Mouse (Mus musculus) heart, postnatal 14 days (tissue): ENCODE measurements around the gene Olfr995. TPM values are rescaled to one million over a fixed set of nuclear protein-coding genes. Genes with fewer than 3 reads are reported as not detected.
A peak's percentile ranks its signal among the peaks of the same experiment; 100 is the strongest.

ENCODE experiments used
- DNase-seq, 2 experiments: peaks; one replicate each; pipeline ENCODE4 v3.0.0; 2021 to 2022
- intact Hi-C: fragments of 180-260 bp; cut with DNase I; formaldehyde crosslinking; loops from one replicate; pipeline ENCODE4 v1.15.1; 2025
- long read RNA-seq, 2 experiments: library from polyadenylated mRNA; stranded (forward); transcript quantifications; one replicate each; pipeline ENCODE4 v2.0.0; 2021
- total RNA-seq, 2 experiments: library from RNA; stranded (reverse); gene quantifications; 2 replicates each; pipeline ENCODE4 v1.2.3; 2021

Olfr995 gene
- total RNA-seq, result not detected
- long read RNA-seq, experiment 1, result 0 reads
- long read RNA-seq, experiment 2, result 0 reads

GRCm38 (mm10) chr2:85443539-85443938 is at the start of gene Olfr995:
Gene Olfr995 (minus strand): TSS chr2:85443639.
- intact Hi-C loops, result no loop called here
- no peak for DNase-seq

GRCm38 (mm10) chr2:85490396-85490795 is 47.0 kb upstream of the Olfr995 start:
- intact Hi-C loops, result no loop called here
- no peak for DNase-seq

GRCm38 (mm10) chr2:85466801-85467325 is 23.4 kb upstream of the Olfr995 start:
- intact Hi-C loops, result no loop called here
- peak; percentile 3 for DNase-seq

GRCm38 (mm10) chr2:85442546-85442945 is 893 bp downstream of the Olfr995 start:
- no peak for DNase-seq
- intact Hi-C loops, result no loop called here

- intact Hi-C loops, result no loop called here
- no peak for DNase-seq
Observed at GRCm38 (mm10) chr2:85436351-85436750, 7.1 kb downstream of the Olfr995 start, which contains the start of gene Olfr994. Gene Olfr994 (minus strand): TSS chr2:85436451.

- no peak for DNase-seq
Observed at GRCm38 (mm10) chr2:85425893-85426292, 17.5 kb downstream of the Olfr995 start.

GRCm38 (mm10) chr2:85414777-85415176 is 28.7 kb downstream of the Olfr995 start, which contains the start of gene Olfr993:
Gene Olfr993 (minus strand): TSS chr2:85414877.
- intact Hi-C loops, result no loop called here

More at GRCm38 (mm10) chr2:85425893-85426292, 17.5 kb downstream of the Olfr995 start:
- intact Hi-C loops, result no loop called here

GRCm38 (mm10) chr2:85409369-85409768 is 34.1 kb downstream of the Olfr995 start, which contains the start of gene Olfr992:
Gene Olfr992 (minus strand): TSS chr2:85409469.
- intact Hi-C loops, result no loop called here
- no peak for DNase-seq

More at GRCm38 (mm10) chr2:85414777-85415176, 28.7 kb downstream of the Olfr995 start, which contains the start of gene Olfr993:
- no peak for DNase-seq

Other genes with a start within 250 kb of the Olfr995 start
- 1 to 10 TPM; 3.1 to 4.3 TPM for gene Lrrc55, start 246.4 kb downstream of the Olfr995 start, total RNA-seq
- not detected for gene Olfr987, start 104.3 kb downstream of the Olfr995 start, total RNA-seq
- not detected for gene Olfr988, start 80.4 kb downstream of the Olfr995 start, total RNA-seq
- gene Olfr992, start 34.2 kb downstream of the Olfr995 start, total RNA-seq, result not detected
- gene Olfr993, start 28.8 kb downstream of the Olfr995 start, total RNA-seq, result not detected
- not detected for gene Olfr994, start 7.2 kb downstream of the Olfr995 start, total RNA-seq
- not detected for gene 4833423E24Rik, start 75.4 kb upstream of the Olfr995 start, total RNA-seq
- not detected for gene Olfr996, start 135.6 kb upstream of the Olfr995 start, total RNA-seq
- not detected for gene Olfr998, start 145.3 kb upstream of the Olfr995 start, total RNA-seq
- not detected for gene Olfr1000, start 168.3 kb upstream of the Olfr995 start, total RNA-seq
- gene Olfr1002, start 207.1 kb upstream of the Olfr995 start, total RNA-seq, result not detected
- not detected for gene Olfr154, start 220.8 kb upstream of the Olfr995 start, total RNA-seq
- not detected for gene Olfr1006, start 235.1 kb upstream of the Olfr995 start, total RNA-seq
- not detected for gene Olfr1008, start 245.8 kb upstream of the Olfr995 start, total RNA-seq